ENCODE assay signal across 11 mouse cellular contexts in genomic region chr19:21031768-21032308, GRCm38 (mm10).
DNase-seq lines count a peak whose midpoint lies in the region; ATAC-seq lines count a peak whose summit lies in the region.
"Had no signal": no experiment of that assay in that cellular context is flagged by ENCODE, and none has a peak within 500 bp of the region (broad histone marks: within the 10 kb centered on the region; RNA-seq: fewer than 3 reads in every experiment).

No protein-coding gene starts in this region.

- WGBS in midbrain, embryonic 11.5 days = 90% methylated on average over 4 of the region's 4 CpGs
- 90% methylated on average over 4 of the region's 4 CpGs for WGBS in midbrain, embryonic 16.5 days

- H3K9me3 ChIP-seq in midbrain, embryonic 11.5 days (ENCODE audit: control insufficient read depth, low read length) = no peaks in the 10 kb centered on the region
- H3K9me3 ChIP-seq in midbrain, embryonic 16.5 days (replicated peaks; ENCODE audit: control insufficient read depth, low read length, poor library complexity, severe bottlenecking) = no peaks in the 10 kb centered on the region

- H3K9ac ChIP-seq in midbrain, embryonic 11.5 days (ENCODE audit: low read length) = no peak overlapping the region
- H3K9ac ChIP-seq in midbrain, embryonic 16.5 days (ENCODE audit: low read depth, low read length) = no peak overlapping the region

- no peak overlapping the region for H3K27ac ChIP-seq in midbrain, embryonic 11.5 days (ENCODE audit: low read depth, low read length)
- H3K27ac ChIP-seq in midbrain, embryonic 16.5 days (ENCODE audit: low read length) = no peak overlapping the region

- intact Hi-C loops in left cerebral cortex, postnatal 36 days (cut with DNase I) = no loop called here

- no peak overlapping the region for H3K4me2 ChIP-seq in midbrain, embryonic 11.5 days
- H3K4me2 ChIP-seq in midbrain, embryonic 16.5 days (ENCODE audit: low read length) = no peak overlapping the region

- no peak for ATAC-seq in midbrain, embryonic 11.5 days (ENCODE audit: low FRiP score)
- ATAC-seq in midbrain, embryonic 16.5 days = no peak

- no peaks in the 10 kb centered on the region for H3K36me3 ChIP-seq in midbrain, embryonic 11.5 days (ENCODE audit: control insufficient read depth, insufficient read depth, low read length)
- H3K36me3 ChIP-seq in midbrain, embryonic 16.5 days (ENCODE audit: control insufficient read depth, insufficient read depth, low read length) = no peaks in the 10 kb centered on the region

- no peaks in the 10 kb centered on the region; the same call in 1 of the 2 replicates for H3K4me1 ChIP-seq in midbrain, embryonic 11.5 days (ENCODE audit: control insufficient read depth, insufficient read depth, low read length)
- no peaks in the 10 kb centered on the region for H3K4me1 ChIP-seq in midbrain, embryonic 16.5 days (ENCODE audit: control insufficient read depth, insufficient read depth, low read length)

- no peaks in the 10 kb centered on the region for H3K27me3 ChIP-seq in midbrain, embryonic 11.5 days (ENCODE audit: control insufficient read depth, insufficient read depth, low read length)
- no peaks in the 10 kb centered on the region for H3K27me3 ChIP-seq in midbrain, embryonic 16.5 days (ENCODE audit: control insufficient read depth, insufficient read depth, low read depth, low read length)

- H3K4me3 ChIP-seq in midbrain, embryonic 11.5 days (ENCODE audit: low read depth, low read length) = no peak overlapping the region
- H3K4me3 ChIP-seq in midbrain, embryonic 16.5 days (ENCODE audit: low read depth, low read length) = no peak overlapping the region

- peak; percentile 35 for DNase-seq in midbrain, embryonic 11.5 days (ENCODE audit: low spot score, missing footprints)
- DNase-seq in gonadal fat pad, adult 2 months (ENCODE audit: low read depth) = peak; percentile 100
- peak; percentile 12 for DNase-seq in lung, postnatal 10 days
- DNase-seq in left cerebral cortex, postnatal 36 days (ENCODE audit: low spot score in 2 of 2) = no peak
- DNase-seq in c-Kit-positive CD71-positive TER-119-positive erythroid progenitor cells, embryonic 14.5 days (ENCODE audit: low spot score) = no peak
- DNase-seq in right cerebral cortex, adult 18-20 months = no peak
- DNase-seq: cerebellum, adult 8-10 months; gastrocnemius, postnatal 36 days; left cerebral cortex, postnatal 4 days; right cerebral cortex, postnatal 4 days had no signal

Comparison
In these comparisons a context has a peak if more than half of its experiments do, and no peak if none do; other contexts are left out.
1. DNase-seq: peak in midbrain, embryonic 11.5 days (single experiment), gonadal fat pad, adult 2 months (single experiment) and lung, postnatal 10 days (single experiment); none in left cerebral cortex, postnatal 36 days (0 of 2), c-Kit-positive CD71-positive TER-119-positive erythroid progenitor cells, embryonic 14.5 days (single experiment) and right cerebral cortex, adult 18-20 months (single experiment).